Mouse (Mus musculus): ENCODE measurements around the gene Sephs2. TPM values are rescaled to one million over a fixed set of nuclear protein-coding genes. Genes with fewer than 3 reads are reported as not detected.
"Not testable (repeated sequence)": the region's sequence is repeated elsewhere in the genome, so short reads cannot be mapped to it uniquely, and the experiment has no call there.

Gene Sephs2
- polyA plus RNA-seq, 1 experiment from 2014 or later = 80.4 TPM

- H3K27me3 ChIP-seq = no peaks in the 10 kb centered on the region
- no peak overlapping the region for H3K27ac ChIP-seq
- peaks cover 5% of the 10 kb centered on the region; the same call in 1 of the 2 replicates for H3K4me1 ChIP-seq
- 89% methylated on average over 2 of the region's 2 CpGs for WGBS
- H3K36me3 ChIP-seq = peaks cover 31% of the 10 kb centered on the region
- no peak overlapping the region for H3K9ac ChIP-seq
- H3K9me3 ChIP-seq = no peaks in the 10 kb centered on the region
- no peak overlapping the region for H3K4me2 ChIP-seq (replicated peaks)
- no peak for ATAC-seq (ENCODE audit: insufficient number of reproducible peaks, insufficient read depth, low FRiP score, low TSS enrichment)
- H3K4me3 ChIP-seq = no peak overlapping the region
These were observed 21.4 kb downstream of the Sephs2 start for GRCm38 (mm10) chr7:127252414-127252813.

DNA sequence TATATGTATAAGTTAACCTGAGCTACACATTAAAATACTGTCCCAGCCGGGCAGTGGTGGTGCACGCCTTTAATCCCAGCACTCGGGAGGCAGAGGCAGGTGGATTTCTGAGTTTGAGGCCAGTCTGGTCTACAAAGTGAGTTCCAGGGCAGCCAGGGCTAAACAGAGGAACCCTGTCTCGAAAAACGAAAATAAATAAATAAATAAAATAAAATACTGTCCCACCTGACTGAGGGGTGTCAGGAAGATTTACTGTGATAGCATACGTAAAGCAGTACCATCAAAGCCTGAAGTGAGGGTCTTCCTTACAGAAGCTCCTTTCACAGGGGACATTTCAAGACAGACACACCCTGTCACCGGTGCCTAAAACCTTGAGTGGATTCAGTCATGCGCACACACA, 23.3 kb downstream of the Sephs2 start:
- H3K27me3 ChIP-seq; H3K4me3 ChIP-seq; H3K27ac ChIP-seq; ATAC-seq (ENCODE audit: insufficient number of reproducible peaks, insufficient read depth, low FRiP score, low TSS enrichment); H3K9ac ChIP-seq; H3K4me2 ChIP-seq (replicated peaks); H3K9me3 ChIP-seq: not testable (repeated sequence)
- Histone ChIP-seq H3K36me3 (peaks cover 36% of the 10 kb centered on the region), H3K4me1 (peaks cover 17% of the 10 kb centered on the region)
- WGBS = 93% methylated on average over 8 of the region's 8 CpGs

- peak overlapping the region; percentile 87 for H3K4me3 ChIP-seq
- WGBS = 9% methylated on average over 33 of the region's 33 CpGs
- H3K4me1 ChIP-seq = peaks cover 24% of the 10 kb centered on the region
- peak overlapping the region; percentile 83 for H3K4me2 ChIP-seq (replicated peaks)
- no peaks in the 10 kb centered on the region for H3K27me3 ChIP-seq
- no peaks in the 10 kb centered on the region for H3K9me3 ChIP-seq
- H3K36me3 ChIP-seq = peaks cover 30% of the 10 kb centered on the region
- ATAC-seq (ENCODE audit: insufficient number of reproducible peaks, insufficient read depth, low FRiP score, low TSS enrichment) = peak; percentile 78
- peak overlapping the region; percentile 94 for H3K27ac ChIP-seq
- H3K9ac ChIP-seq = peak overlapping the region; percentile 91
These were observed 29.0 kb downstream of the Sephs2 start for GRCm38 (mm10) chr7:127244658-127245510.

DNA sequence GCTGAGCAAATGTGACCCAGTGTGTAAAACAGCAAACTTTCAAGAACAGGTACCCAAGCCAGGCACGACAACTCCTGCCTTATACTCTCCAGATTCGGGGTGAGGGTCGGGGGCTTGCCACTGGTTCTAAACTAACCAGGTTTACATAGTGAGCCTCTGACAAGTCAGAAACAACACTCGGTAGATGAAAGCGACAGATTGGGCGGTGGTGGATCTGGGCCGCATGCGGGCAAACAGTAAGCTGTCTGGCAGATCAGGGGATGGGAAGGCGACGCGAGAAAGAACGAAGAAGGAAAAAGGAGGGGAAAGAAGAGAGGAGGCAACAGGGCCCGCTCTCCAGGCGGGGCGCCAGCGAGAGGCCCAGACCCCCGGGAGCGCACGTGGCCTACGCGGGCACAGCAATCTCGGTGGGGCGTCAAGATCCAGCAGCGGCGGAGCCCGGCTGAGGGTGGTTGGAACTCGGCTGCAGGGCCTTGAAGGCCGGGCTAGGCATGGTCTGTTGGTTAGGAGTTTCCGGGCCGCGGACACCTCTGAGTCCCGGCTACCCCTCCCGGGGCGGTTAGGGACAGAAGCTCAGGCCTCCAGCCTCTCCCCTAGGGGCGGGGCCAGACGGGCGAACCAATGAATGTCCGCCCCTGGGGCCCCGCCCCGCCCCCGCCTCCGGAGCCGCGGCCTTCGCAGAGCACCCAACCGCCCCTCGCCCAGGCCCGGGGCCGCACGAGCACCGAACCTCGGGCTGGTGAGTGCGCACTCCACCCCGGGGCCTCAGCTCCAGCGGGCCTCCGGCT, 29.8 kb downstream of the Sephs2 start, which contains the start of gene Zfp771:
TSS of gene Zfp771 (plus strand) at position 405 of the 788 bp plus-strand sequence.
- under 1% methylated on average over 53 of the region's 56 CpGs for WGBS
- H3K4me1 ChIP-seq = peaks cover 24% of the 10 kb centered on the region
- H3K4me3 ChIP-seq = peak within 1 kb of the TSS; percentile 87
- no peaks in the 10 kb centered on the region for H3K9me3 ChIP-seq
- ATAC-seq (ENCODE audit: insufficient number of reproducible peaks, insufficient read depth, low FRiP score, low TSS enrichment) = peak; percentile 97
- H3K27ac ChIP-seq = peak within 1 kb of the TSS; percentile 94
- no peaks in the 10 kb centered on the region for H3K27me3 ChIP-seq
- peak within 1 kb of the TSS; percentile 91 for H3K9ac ChIP-seq
- peak within 1 kb of the TSS; percentile 83 for H3K4me2 ChIP-seq (replicated peaks)
- peaks cover 26% of the 10 kb centered on the region for H3K36me3 ChIP-seq

DNA sequence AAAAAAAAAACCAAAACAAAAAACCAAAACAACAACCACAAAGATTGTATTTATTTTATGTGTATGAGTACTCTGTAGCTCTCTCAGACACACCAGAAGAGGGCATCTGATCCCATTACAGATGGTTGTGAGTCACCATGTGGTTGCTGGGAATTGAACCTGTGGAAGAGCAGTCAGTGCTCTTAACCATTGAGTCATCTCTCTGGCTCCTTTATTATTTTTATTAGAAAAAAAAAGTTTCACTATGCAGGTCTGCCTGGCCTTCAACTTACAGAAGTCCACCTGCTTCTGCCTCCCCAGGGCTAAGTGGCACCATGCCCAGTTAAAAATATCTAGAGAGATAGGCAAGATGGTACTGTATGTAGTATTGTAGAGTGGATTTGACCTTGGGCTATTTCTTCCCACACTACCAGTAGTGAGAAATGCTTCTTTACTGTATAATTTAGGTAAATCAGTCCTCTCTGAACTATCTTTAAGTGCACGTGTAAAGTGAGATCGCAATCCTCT, 30.4 kb downstream of the Sephs2 start:
- Histone ChIP-seq H3K9me3 (no peaks in the 10 kb centered on the region), H3K4me3 (peak overlapping the region; percentile 87), H3K4me2 (replicated peaks) (peak overlapping the region; percentile 83), H3K4me1 (peaks cover 24% of the 10 kb centered on the region), H3K27me3 (no peaks in the 10 kb centered on the region), H3K36me3 (peaks cover 29% of the 10 kb centered on the region), H3K27ac (peak overlapping the region; percentile 94), H3K9ac (peak overlapping the region; percentile 91)
- no peak for ATAC-seq (ENCODE audit: insufficient number of reproducible peaks, insufficient read depth, low FRiP score, low TSS enrichment)
- 37% methylated on average over 2 of the region's 2 CpGs for WGBS

DNA sequence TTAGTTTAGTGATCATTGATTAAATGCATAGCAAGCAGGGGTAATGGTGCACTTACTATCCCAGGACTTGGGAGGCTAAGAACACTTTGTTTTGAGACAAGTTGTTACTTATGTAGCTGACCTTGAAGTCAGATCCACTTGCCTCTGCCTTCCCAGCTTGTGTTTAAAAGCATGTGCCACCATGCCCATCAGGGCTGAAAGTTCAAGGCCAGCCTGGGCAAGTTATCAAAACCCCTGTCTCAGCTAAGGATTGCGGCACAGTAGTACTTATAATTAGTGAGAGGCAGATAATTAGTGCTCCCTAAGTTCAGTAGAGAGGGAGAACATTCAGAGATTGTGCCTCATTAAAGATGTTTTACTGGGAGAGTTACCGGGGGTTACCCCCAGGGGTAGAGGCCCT, 39.1 kb downstream of the Sephs2 start:
- Histone ChIP-seq H3K4me1 (peaks cover 24% of the 10 kb centered on the region), H3K9me3 (no peaks in the 10 kb centered on the region), H3K4me2 (replicated peaks) (peak overlapping the region; percentile 72), H3K9ac (no peak overlapping the region), H3K4me3 (no peak overlapping the region), H3K36me3 (peaks cover 62% of the 10 kb centered on the region), H3K27ac (no peak overlapping the region), H3K27me3 (no peaks in the 10 kb centered on the region)
- ATAC-seq (ENCODE audit: insufficient number of reproducible peaks, insufficient read depth, low FRiP score, low TSS enrichment) = no peak
- whole genome bisulfite sequencing = 96% methylated on average over 2 of the region's 2 CpGs

GRCm38 (mm10) chr7:127233765-127234164, 40.1 kb downstream of the Sephs2 start:
- peaks cover 24% of the 10 kb centered on the region for H3K4me1 ChIP-seq
- H3K27me3 ChIP-seq = no peaks in the 10 kb centered on the region
- H3K4me3 ChIP-seq = peak overlapping the region; percentile 92
- H3K9me3 ChIP-seq = no peaks in the 10 kb centered on the region
- 7% methylated on average over 9 of the region's 9 CpGs for WGBS
- peaks cover 65% of the 10 kb centered on the region for H3K36me3 ChIP-seq
- no peak for ATAC-seq (ENCODE audit: insufficient number of reproducible peaks, insufficient read depth, low FRiP score, low TSS enrichment)
- H3K27ac ChIP-seq = peak overlapping the region; percentile 98; the same call in 1 of the 2 replicates
- peak overlapping the region; percentile 96 for H3K9ac ChIP-seq
- peak overlapping the region; percentile 72 for H3K4me2 ChIP-seq (replicated peaks)

DNA sequence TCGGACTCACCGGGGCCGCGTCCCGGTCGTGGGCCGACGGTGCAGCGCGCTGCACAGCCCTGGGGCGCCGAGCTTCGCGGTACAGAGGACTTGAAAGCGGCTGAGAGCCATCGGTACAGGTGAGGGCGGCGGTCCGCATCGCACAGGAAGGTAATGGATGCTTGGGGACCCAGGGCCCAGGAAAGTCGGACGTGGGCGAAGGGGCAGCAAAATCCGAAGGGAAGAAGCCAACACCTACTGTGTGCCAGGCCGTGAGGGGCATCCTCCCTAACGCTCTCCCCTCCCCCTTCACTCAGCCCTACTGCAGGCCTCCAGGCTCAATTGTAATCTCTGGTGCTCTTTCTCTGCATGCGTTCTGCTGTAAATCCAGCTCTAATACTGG, 40.5 kb downstream of the Sephs2 start:
- Histone ChIP-seq H3K9ac (peak overlapping the region; percentile 96), H3K36me3 (peaks cover 61% of the 10 kb centered on the region), H3K4me2 (replicated peaks) (peak overlapping the region; percentile 72), H3K27ac (peak overlapping the region; percentile 98), H3K27me3 (no peaks in the 10 kb centered on the region), H3K4me1 (peaks cover 24% of the 10 kb centered on the region), H3K9me3 (no peaks in the 10 kb centered on the region), H3K4me3 (peak overlapping the region; percentile 92)
- peak; percentile 41 for ATAC-seq (ENCODE audit: insufficient number of reproducible peaks, insufficient read depth, low FRiP score, low TSS enrichment)
- under 1% methylated on average over 27 of the region's 27 CpGs for WGBS

GRCm38 (mm10) chr7:127232622-127233367, 41.1 kb downstream of the Sephs2 start, which contains the start of the genes Zfp553 and Sept1:
Gene Zfp553 (plus strand): TSS chr7:127233061.
Gene Sept1 (minus strand): TSS chr7:127233130.
- peaks cover 57% of the 10 kb centered on the region for H3K36me3 ChIP-seq
- H3K9ac ChIP-seq = peak within 1 kb of the TSS; percentile 96
- H3K4me3 ChIP-seq = peak within 1 kb of the TSS; percentile 92
- H3K4me1 ChIP-seq = peaks cover 24% of the 10 kb centered on the region
- no peaks in the 10 kb centered on the region for H3K27me3 ChIP-seq
- ATAC-seq (ENCODE audit: insufficient number of reproducible peaks, insufficient read depth, low FRiP score, low TSS enrichment) = peak; percentile 81
- no peaks in the 10 kb centered on the region for H3K9me3 ChIP-seq
- under 1% methylated on average over 64 of the region's 64 CpGs for WGBS
- peak within 1 kb of the TSS; percentile 72 for H3K4me2 ChIP-seq (replicated peaks)
- H3K27ac ChIP-seq = peak within 1 kb of the TSS; percentile 98

DNA sequence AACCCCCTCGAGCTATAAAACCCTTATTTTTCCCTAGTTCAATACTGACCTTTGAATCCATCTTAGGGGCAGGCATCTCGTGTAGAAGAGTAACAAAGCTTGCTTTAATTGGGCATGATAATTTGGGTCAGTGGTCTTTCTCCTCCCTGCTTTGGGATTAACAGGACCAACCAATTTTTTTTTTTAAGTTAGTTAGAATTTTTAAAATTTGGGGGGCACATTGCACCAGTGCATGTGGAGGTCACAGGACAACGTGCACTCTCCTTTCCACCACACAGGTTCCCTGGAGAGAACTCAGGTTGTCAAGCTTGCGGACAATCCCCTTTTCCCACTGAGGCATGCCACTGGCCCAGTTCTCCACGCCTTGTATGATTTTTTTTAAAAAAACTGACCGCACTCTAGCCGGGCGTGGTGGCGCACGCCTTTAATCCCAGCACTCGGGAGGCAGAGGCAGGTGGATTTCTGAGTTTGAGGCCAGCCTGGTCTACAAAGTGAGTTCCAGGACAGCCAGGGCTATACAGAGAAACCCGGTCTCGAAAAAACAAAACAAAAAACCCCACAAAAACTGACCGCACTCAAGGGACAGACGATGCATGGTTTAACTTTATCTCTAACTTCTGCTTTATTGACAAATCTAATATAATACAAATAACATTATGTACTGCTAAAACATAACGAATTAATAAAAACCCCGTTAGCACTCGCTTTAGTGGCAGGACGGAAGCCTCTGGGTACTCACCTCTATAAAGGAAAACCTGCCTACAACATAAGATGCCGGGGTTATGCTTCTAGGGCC, 41.8 kb downstream of the Sephs2 start:
- H3K9me3 ChIP-seq = no peaks in the 10 kb centered on the region
- ATAC-seq (ENCODE audit: insufficient number of reproducible peaks, insufficient read depth, low FRiP score, low TSS enrichment) = no peak
- H3K4me3 ChIP-seq = peak overlapping the region; percentile 92
- WGBS = 9% methylated on average over 20 of the region's 20 CpGs
- H3K36me3 ChIP-seq = peaks cover 50% of the 10 kb centered on the region
- peak overlapping the region; percentile 98 for H3K27ac ChIP-seq
- peaks cover 24% of the 10 kb centered on the region for H3K4me1 ChIP-seq
- H3K9ac ChIP-seq = peak overlapping the region; percentile 96
- H3K27me3 ChIP-seq = no peaks in the 10 kb centered on the region
- peak overlapping the region; percentile 72 for H3K4me2 ChIP-seq (replicated peaks)

All from embryonic facial prominence, embryonic 12.5 days (tissue).